Mouse (Mus musculus) stomach, postnatal 0 days (tissue): Measurements from ENCODE around the gene Il9r.

Experiments
- CTCF ChIP-seq: IDR thresholded peaks from 2 replicates; pipeline ENCODE4 v1.5.1; 2016; ENCODE audit warnings: antibody characterized with exemption, low read depth, mild to moderate bottlenecking, moderate library complexity
- EP300 ChIP-seq: optimal IDR thresholded peaks from 2 replicates; pipeline ENCODE3; 2016; ENCODE audit warnings: antibody characterized with exemption

DNA sequence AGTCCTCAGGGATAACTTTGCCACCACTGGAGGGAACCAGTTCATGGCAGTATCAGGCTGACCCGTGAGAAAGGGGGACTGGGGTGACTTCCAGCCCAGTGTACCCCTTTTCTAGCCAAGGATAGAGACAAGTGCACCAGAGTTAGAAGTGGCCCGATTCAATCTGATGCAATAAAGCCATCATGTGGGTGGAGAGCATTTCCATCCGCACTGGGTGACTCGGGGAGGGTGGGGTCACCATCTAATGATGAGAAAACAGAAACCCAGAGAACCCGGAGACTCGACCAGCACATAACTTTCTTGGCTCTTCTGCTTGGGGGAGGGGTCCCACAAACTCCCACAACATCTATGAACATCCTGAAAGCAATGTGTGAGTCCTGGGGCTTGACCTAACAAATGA lies 3.4 kb downstream of the Il9r start:
- no peak for TF ChIP-seq CTCF
- TF ChIP-seq EP300 = no peak
